Mouse (Mus musculus): Measurements from ENCODE around the gene Mlph. TPM values are rescaled to one million over a fixed set of nuclear protein-coding genes. Genes with fewer than 3 reads are reported as not detected.

Gene Mlph
- polyA plus RNA-seq, 1 experiment, result 0.44 TPM

GRCm38 (mm10) chr1:90951670-90952069 is 36.8 kb downstream of the Mlph start:
- no peaks in the 10 kb centered on the region for H3K36me3 ChIP-seq (ENCODE audit: control insufficient read depth, insufficient read depth, low read length)
- no peak for TF ChIP-seq POLR2A (IDR thresholded peaks at IDR 0.05; ENCODE audit: control insufficient read depth, low read depth, low read length)
- H3K27ac ChIP-seq (ENCODE audit: control insufficient read depth, insufficient read depth, low read depth, low read length), result no peak overlapping the region
- H3K4me3 ChIP-seq (ENCODE audit: control insufficient read depth, low read depth, low read length), result no peak overlapping the region
- H3K4me1 ChIP-seq (ENCODE audit: control insufficient read depth, insufficient read depth, low read length), result peaks cover 2% of the 10 kb centered on the region; the same call in 1 of the 2 replicates
- no peaks in the 10 kb centered on the region for H3K27me3 ChIP-seq (ENCODE audit: control insufficient read depth, insufficient read depth, low read length)

GRCm38 (mm10) chr1:90952808-90953207 is 37.9 kb downstream of the Mlph start, which contains the start of gene Prlh:
Gene Prlh, plus strand, starts transcription at chr1:90953108.
- no peak for TF ChIP-seq POLR2A (IDR thresholded peaks at IDR 0.05; ENCODE audit: control insufficient read depth, low read depth, low read length)
- no peak for TF ChIP-seq CTCF (IDR thresholded peaks at IDR 0.05; ENCODE audit: control insufficient read depth, insufficient read depth, insufficient replicate concordance, low read depth, low read length)
- Histone ChIP-seq H3K36me3 (ENCODE audit: control insufficient read depth, insufficient read depth, low read length) (no peaks in the 10 kb centered on the region), H3K27ac (ENCODE audit: control insufficient read depth, insufficient read depth, low read depth, low read length) (no peak within 1 kb of the TSS), H3K4me3 (ENCODE audit: control insufficient read depth, low read depth, low read length) (no peak within 1 kb of the TSS), H3K4me1 (ENCODE audit: control insufficient read depth, insufficient read depth, low read length) (peaks cover 5% of the 10 kb centered on the region; the same call in 1 of the 2 replicates), H3K27me3 (ENCODE audit: control insufficient read depth, insufficient read depth, low read length) (no peaks in the 10 kb centered on the region)

- H3K4me1 ChIP-seq (ENCODE audit: control insufficient read depth, insufficient read depth, low read length), result peaks cover 5% of the 10 kb centered on the region; the same call in 1 of the 2 replicates
- no peak for TF ChIP-seq POLR2A (IDR thresholded peaks at IDR 0.05; ENCODE audit: control insufficient read depth, low read depth, low read length)
- H3K36me3 ChIP-seq (ENCODE audit: control insufficient read depth, insufficient read depth, low read length), result no peaks in the 10 kb centered on the region
- no peak overlapping the region for H3K27ac ChIP-seq (ENCODE audit: control insufficient read depth, insufficient read depth, low read depth, low read length)
- H3K27me3 ChIP-seq (ENCODE audit: control insufficient read depth, insufficient read depth, low read length), result no peaks in the 10 kb centered on the region
- H3K4me3 ChIP-seq (ENCODE audit: control insufficient read depth, low read depth, low read length), result no peak overlapping the region
Observed at GRCm38 (mm10) chr1:90953688-90954087, 38.8 kb downstream of the Mlph start.

GRCm38 (mm10) chr1:90956245-90957096 is 41.6 kb downstream of the Mlph start:
- H3K27me3 ChIP-seq (ENCODE audit: control insufficient read depth, insufficient read depth, low read length), result no peaks in the 10 kb centered on the region
- peaks cover 5% of the 10 kb centered on the region; the same call in 1 of the 2 replicates for H3K4me1 ChIP-seq (ENCODE audit: control insufficient read depth, insufficient read depth, low read length)
- no peak for TF ChIP-seq POLR2A (IDR thresholded peaks at IDR 0.05; ENCODE audit: control insufficient read depth, low read depth, low read length)
- peak; percentile 53; the same call in 1 of the 2 replicates for TF ChIP-seq CTCF (IDR thresholded peaks at IDR 0.05; ENCODE audit: control insufficient read depth, insufficient read depth, insufficient replicate concordance, low read depth, low read length)
- no peak overlapping the region for H3K4me3 ChIP-seq (ENCODE audit: control insufficient read depth, low read depth, low read length)
- H3K27ac ChIP-seq (ENCODE audit: control insufficient read depth, insufficient read depth, low read depth, low read length), result no peak overlapping the region
- no peaks in the 10 kb centered on the region for H3K36me3 ChIP-seq (ENCODE audit: control insufficient read depth, insufficient read depth, low read length)

- H3K27me3 ChIP-seq (ENCODE audit: control insufficient read depth, insufficient read depth, low read length), result no peaks in the 10 kb centered on the region
- no peak for TF ChIP-seq CTCF (IDR thresholded peaks at IDR 0.05; ENCODE audit: control insufficient read depth, insufficient read depth, insufficient replicate concordance, low read depth, low read length)
- no peak for TF ChIP-seq POLR2A (IDR thresholded peaks at IDR 0.05; ENCODE audit: control insufficient read depth, low read depth, low read length)
- H3K4me1 ChIP-seq (ENCODE audit: control insufficient read depth, insufficient read depth, low read length), result no peaks in the 10 kb centered on the region
- H3K36me3 ChIP-seq (ENCODE audit: control insufficient read depth, insufficient read depth, low read length), result no peaks in the 10 kb centered on the region
- no peak overlapping the region for H3K4me3 ChIP-seq (ENCODE audit: control insufficient read depth, low read depth, low read length)
- H3K27ac ChIP-seq (ENCODE audit: control insufficient read depth, insufficient read depth, low read depth, low read length), result no peak overlapping the region
Observed at GRCm38 (mm10) chr1:90962526-90962925, 47.6 kb downstream of the Mlph start.

GRCm38 (mm10) chr1:90962994-90963393 is 48.1 kb downstream of the Mlph start:
- Histone ChIP-seq H3K4me3 (ENCODE audit: control insufficient read depth, low read depth, low read length) (no peak overlapping the region), H3K27ac (ENCODE audit: control insufficient read depth, insufficient read depth, low read depth, low read length) (no peak overlapping the region), H3K36me3 (ENCODE audit: control insufficient read depth, insufficient read depth, low read length) (no peaks in the 10 kb centered on the region), H3K27me3 (ENCODE audit: control insufficient read depth, insufficient read depth, low read length) (no peaks in the 10 kb centered on the region), H3K4me1 (ENCODE audit: control insufficient read depth, insufficient read depth, low read length) (no peaks in the 10 kb centered on the region)
- TF ChIP-seq CTCF (IDR thresholded peaks at IDR 0.05; ENCODE audit: control insufficient read depth, insufficient read depth, insufficient replicate concordance, low read depth, low read length) (no peak), POLR2A (IDR thresholded peaks at IDR 0.05; ENCODE audit: control insufficient read depth, low read depth, low read length) (no peak)

- Histone ChIP-seq H3K27me3 (ENCODE audit: control insufficient read depth, insufficient read depth, low read length) (no peaks in the 10 kb centered on the region), H3K36me3 (ENCODE audit: control insufficient read depth, insufficient read depth, low read length) (no peaks in the 10 kb centered on the region), H3K4me1 (ENCODE audit: control insufficient read depth, insufficient read depth, low read length) (no peaks in the 10 kb centered on the region), H3K4me3 (ENCODE audit: control insufficient read depth, low read depth, low read length) (no peak overlapping the region), H3K27ac (ENCODE audit: control insufficient read depth, insufficient read depth, low read depth, low read length) (no peak overlapping the region)
- no peak for TF ChIP-seq CTCF (IDR thresholded peaks at IDR 0.05; ENCODE audit: control insufficient read depth, insufficient read depth, insufficient replicate concordance, low read depth, low read length)
- no peak for TF ChIP-seq POLR2A (IDR thresholded peaks at IDR 0.05; ENCODE audit: control insufficient read depth, low read depth, low read length)
Observed at GRCm38 (mm10) chr1:90967583-90967982, 52.7 kb downstream of the Mlph start.

Measured in testis, adult 2 months (tissue).